Comparison of ENCODE assay signal across 11 mouse cellular contexts in genomic region chr7:112690836-112691781, GRCm38 (mm10). TPM values are rescaled to one million over a fixed set of nuclear protein-coding genes. Genes with fewer than 3 reads are reported as not detected.
DNase-seq lines count a peak whose midpoint lies in the region; ATAC-seq and TF ChIP-seq lines count a peak whose summit lies in the region.
"Had no signal": no experiment of that assay in that cellular context is flagged by ENCODE, and none has a peak within 500 bp of the region (broad histone marks: within the 10 kb centered on the region; RNA-seq: fewer than 3 reads in every experiment).

No protein-coding gene starts in this region.

- no peak overlapping the region for H3K4me3 ChIP-seq in gastrocnemius, adult 2 months
- H3K4me3 ChIP-seq: heart, embryonic 15.5 days; megakaryocyte, embryonic 14.5 days had no signal

- no peak for ATAC-seq in cerebellum, adult (ENCODE audit: insufficient number of reproducible peaks, low FRiP score, low TSS enrichment)

- TF ChIP-seq CTCF in gastrocnemius, adult 2 months (IDR thresholded peaks at IDR 0.05) = no peak

- DNase-seq in gastrocnemius, adult 2 months = peak; percentile 44
- DNase-seq in gastrocnemius, adult 8-10 months (ENCODE audit: low spot score in 2 of 2) = no peak
- DNase-seq in urinary bladder, postnatal 14 days (ENCODE audit: low spot score) = peak; percentile 46
- DNase-seq in urinary bladder, postnatal 36 days (ENCODE audit: low spot score in 2 of 2) = no peak
- DNase-seq in kidney, postnatal 14 days = peak; percentile 70
- DNase-seq in yolk sac, embryonic 10.5 days (ENCODE audit: low spot score) = peak; percentile 84
- no peak for DNase-seq in neural tube, embryonic 10.5 days (ENCODE audit: extremely low spot score, low spot score)
- DNase-seq: cerebellum, adult 11 months had no signal

- H3K27ac ChIP-seq in gastrocnemius, adult 2 months = no peak overlapping the region; the same call in 1 of the 2 replicates
- H3K27ac ChIP-seq: heart, embryonic 15.5 days had no signal

- intact Hi-C loops in gastrocnemius, adult 2 months (cut with DNase I) = no loop called here

RNA-seq across cellular contexts. Expression of gene Tead1, which starts 12.0 kb away (rescaled TPM):
- 100 to 1,000 TPM; 189 to 260 TPM for total RNA-seq in gastrocnemius, adult 2 months (2021)
- total RNA-seq in gastrocnemius, adult 8-10 months (2022) = 100 to 1,000 TPM; 165 to 271 (median 210) TPM

Comparison
In these comparisons a context has a peak if more than half of its experiments do, and no peak if none do; other contexts are left out.
1. DNase-seq: peak in gastrocnemius, adult 2 months (single experiment), urinary bladder, postnatal 14 days (single experiment), kidney, postnatal 14 days (single experiment) and yolk sac, embryonic 10.5 days (single experiment); none in gastrocnemius, adult 8-10 months (0 of 2), urinary bladder, postnatal 36 days (0 of 2) and neural tube, embryonic 10.5 days (single experiment).